Mouse (Mus musculus): ENCODE data around the gene Gm6408.
"Not testable (repeated sequence)": the region's sequence is repeated elsewhere in the genome, so short reads cannot be mapped to it uniquely, and the experiment has no call there.

Gene Gm6408

DNA sequence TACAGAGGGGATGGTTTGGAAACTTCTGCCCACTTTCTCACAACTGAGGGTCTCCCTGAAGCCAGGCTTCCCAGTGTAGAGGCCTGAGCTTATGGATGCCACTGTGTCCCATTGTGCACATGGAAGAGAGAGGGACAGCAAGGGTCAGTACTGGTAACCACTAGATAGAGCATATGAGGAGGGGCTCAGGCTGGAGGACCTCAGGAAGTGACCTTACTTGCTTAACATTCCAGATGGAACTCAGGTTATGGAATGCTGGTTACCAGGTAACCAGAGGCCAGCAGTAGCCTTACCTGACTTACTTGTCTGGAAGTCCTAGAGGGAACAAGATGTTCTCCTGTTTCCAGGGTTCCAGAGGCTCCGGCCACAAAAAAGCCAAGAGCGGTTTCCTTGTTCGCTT, at the start of gene Gm6408:
Gene Gm6408 (plus strand): TSS at position 301 of the 400 bp plus-strand sequence.
- not testable (repeated sequence) for DNase-seq (ENCODE audit: low spot score in 2 of 2)

GRCm38 (mm10) chr5:146432476-146432875, 49.3 kb upstream of the Gm6408 start:
- DNase-seq (ENCODE audit: low spot score in 2 of 2), result no peak

GRCm38 (mm10) chr5:146435316-146435715, 46.4 kb upstream of the Gm6408 start:
- DNase-seq (ENCODE audit: low spot score in 2 of 2), result no peak

GRCm38 (mm10) chr5:146436796-146437195, 45.0 kb upstream of the Gm6408 start:
- no peak for DNase-seq (ENCODE audit: low spot score in 2 of 2)

DNA sequence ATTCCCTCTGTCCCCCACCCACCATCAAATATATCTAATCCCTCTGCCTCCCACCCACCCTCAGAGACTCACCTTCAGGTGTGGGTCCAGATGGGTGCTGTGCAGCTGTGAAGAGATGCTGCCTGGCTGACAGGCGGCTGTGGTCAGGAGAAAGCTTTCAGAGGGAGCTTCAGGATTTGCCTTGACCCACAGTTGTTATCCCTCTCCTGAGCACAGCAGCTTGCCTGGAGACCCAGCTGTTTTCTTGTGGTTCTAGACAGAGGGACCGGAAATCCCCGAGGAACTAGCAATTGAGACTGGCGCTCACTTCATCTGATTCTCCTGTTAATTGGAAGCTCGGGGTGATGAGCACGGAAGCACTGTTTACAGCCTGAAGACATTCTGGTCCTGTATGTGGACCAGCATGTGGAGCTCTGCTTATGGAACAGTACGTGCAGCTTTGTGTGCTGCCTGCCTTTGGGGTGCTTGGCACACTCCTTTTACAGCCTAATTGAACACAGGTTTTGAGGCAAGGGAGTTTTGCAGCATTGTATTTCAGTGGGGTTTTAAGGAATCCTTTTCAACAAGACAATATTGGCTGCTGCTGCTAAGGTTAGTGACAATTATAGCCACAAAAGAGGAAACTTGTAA, 42.5 kb upstream of the Gm6408 start:
- no peak for DNase-seq (ENCODE audit: low spot score in 2 of 2)

DNA sequence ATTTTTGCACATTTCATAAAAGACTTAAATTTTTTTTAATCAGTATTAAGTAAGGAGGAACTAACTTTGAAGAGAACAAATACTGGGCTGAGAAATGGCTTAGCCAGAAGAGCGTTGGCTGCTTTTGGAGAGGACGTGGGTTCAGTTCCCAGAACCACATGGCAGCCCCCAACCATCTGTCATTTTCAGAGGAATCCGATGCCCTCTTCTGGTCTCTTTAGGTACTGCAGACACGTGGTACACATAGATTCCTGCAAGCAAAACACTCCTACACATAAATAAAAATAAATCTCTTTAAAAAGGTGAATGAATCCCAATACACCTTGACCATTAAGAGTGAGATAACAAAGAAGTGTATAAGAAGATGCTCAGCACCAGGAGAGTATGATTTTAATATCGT, 41.5 kb upstream of the Gm6408 start:
- no peak for DNase-seq (ENCODE audit: low spot score in 2 of 2)

- DNase-seq (ENCODE audit: low spot score in 2 of 2), result no peak
These were observed 39.0 kb upstream of the Gm6408 start for GRCm38 (mm10) chr5:146442767-146443166.

GRCm38 (mm10) chr5:146446633-146447032, 35.1 kb upstream of the Gm6408 start:
- no peak for DNase-seq (ENCODE audit: low spot score in 2 of 2)

- no peak for DNase-seq (ENCODE audit: low spot score in 2 of 2)
These were observed 30.0 kb upstream of the Gm6408 start for GRCm38 (mm10) chr5:146451592-146452254.

- DNase-seq (ENCODE audit: low spot score in 2 of 2), result peak; percentile 26 to 35
These were observed 28.2 kb upstream of the Gm6408 start for GRCm38 (mm10) chr5:146453556-146453955.

DNA sequence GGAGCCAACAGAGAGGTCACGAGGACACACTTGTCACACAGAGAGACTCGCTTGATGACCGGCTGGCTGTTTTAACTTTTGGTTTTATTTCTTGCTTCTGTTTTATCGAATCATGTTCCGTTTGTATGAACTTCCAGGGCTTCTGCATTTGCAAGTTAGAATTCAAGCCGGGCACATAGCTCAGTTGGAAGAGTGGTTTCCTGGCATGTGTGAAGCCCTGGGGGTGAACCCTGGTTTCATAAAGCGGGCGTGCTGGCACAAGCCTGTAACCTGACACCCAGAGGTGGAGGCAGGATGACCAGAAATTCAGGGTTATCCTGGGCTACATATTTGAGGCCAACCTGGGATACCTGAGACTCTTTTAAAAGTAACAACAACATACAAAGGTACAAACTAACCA, 20.2 kb upstream of the Gm6408 start:
- no peak for DNase-seq (ENCODE audit: low spot score in 2 of 2)

DNA sequence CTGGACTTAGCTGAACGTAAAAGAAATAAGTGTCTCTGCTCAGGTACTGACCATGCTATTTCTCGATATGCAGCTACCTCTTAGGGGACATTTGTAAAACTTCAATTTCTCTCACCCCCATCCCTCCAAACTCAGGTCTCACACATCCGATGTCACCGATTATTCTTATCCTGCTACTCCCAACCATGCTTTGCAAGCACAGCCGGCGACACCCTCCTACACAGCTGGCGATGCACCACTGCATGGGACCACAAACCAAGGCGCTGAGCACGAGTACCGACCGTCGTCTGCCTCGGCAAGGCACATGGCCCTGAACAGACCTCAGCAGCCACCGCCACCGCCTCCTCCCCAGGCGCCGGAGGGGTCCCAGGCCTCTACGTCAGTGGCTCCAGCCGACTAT, 15.1 kb upstream of the Gm6408 start:
- DNase-seq (ENCODE audit: low spot score in 2 of 2), result peak in 1 of 2 experiments; percentile 13

DNA sequence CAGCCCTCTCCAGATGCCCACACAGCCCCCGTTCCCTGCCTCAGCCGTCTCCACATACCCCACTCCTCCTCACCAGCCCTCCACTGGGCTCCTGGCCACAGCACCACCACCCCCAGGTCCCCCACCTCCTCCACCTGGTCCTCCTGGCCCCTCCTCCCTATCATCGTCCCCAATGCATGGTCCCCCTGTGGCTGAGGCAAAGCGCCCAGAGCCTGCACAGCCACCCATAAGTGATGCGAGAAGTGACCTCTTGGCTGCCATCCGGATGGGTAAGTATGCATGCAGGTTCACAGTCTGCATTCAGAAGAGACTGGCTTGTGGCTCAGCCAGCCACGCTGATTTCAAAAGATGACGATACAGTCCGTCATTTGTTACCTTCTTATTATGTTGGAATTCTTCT, 13.5 kb upstream of the Gm6408 start:
- no peak for DNase-seq (ENCODE audit: low spot score in 2 of 2)

GRCm38 (mm10) chr5:146470821-146471220, 10.9 kb upstream of the Gm6408 start:
- no peak for DNase-seq (ENCODE audit: low spot score in 2 of 2)

- DNase-seq (ENCODE audit: low spot score in 2 of 2), result no peak
These were observed 10.5 kb upstream of the Gm6408 start for GRCm38 (mm10) chr5:146471311-146471710.

GRCm38 (mm10) chr5:146471821-146472220, 9.9 kb upstream of the Gm6408 start:
- no peak for DNase-seq (ENCODE audit: low spot score in 2 of 2)

DNA sequence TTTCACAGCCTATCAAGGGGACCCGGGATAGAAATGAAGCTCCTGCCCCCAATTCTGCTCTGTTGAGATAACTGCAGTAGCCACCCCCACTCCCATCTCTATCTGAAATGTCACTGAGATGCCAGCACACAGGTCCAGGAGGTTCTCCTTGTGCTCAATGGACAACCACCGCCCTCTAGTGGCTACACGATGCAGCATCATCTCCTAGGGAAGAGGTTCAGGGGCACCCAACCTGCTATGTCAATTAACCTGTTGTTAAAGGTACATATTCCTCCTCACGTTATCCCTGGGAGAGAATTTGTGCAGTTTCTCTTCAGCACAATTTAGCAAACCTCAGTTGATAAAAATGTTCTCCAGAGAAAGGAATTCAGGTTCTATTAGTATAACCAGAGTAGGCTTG, 2.2 kb upstream of the Gm6408 start:
- DNase-seq (ENCODE audit: low spot score in 2 of 2), result peak; percentile 56 to 62

DNA sequence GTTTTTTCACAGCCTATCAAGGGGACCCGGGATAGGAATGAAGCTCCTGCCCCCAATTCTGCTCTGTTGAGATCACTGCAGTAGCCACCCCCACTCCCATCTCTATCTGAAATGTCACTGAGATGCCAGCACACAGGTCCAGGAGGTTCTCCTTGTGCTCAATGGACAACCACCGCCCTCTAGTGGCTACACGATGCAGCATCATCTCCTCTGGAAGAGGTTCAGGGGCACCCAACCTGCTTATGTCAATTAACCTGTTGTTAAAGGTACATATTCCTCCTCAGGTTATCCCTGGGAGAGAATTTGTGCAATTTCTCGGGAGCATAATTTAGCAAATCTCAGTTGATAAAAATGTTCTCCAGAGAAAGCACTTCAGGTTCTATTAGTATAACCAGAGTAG, 7.2 kb downstream of the Gm6408 start:
- peak; percentile 35 to 55 for DNase-seq (ENCODE audit: low spot score in 2 of 2)

GRCm38 (mm10) chr5:146491063-146491462, 9.3 kb downstream of the Gm6408 start, which contains the start of gene Gm6370:
Gene Gm6370, plus strand, starts transcription at chr5:146491363.
- DNase-seq (ENCODE audit: low spot score in 2 of 2), result not testable (repeated sequence)

DNA sequence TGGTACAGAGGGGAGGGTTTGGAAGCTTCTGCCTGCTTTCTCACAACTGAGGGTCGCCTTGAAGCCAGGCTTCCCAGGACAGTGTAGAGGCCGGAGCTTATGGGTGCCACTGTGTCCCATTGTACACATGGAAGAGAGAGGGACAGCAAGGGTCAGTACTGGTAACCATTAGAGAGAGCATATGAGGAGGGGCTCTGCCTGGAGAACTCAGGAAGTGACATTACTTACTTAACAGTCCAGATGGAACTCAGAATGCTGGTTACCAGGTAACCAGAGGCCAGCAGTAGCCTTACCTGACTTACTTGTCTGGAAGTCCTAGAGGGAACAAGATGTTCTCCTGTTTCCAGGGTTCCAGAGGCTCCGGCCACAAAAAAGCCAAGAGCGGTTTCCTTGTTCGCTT, 20.3 kb downstream of the Gm6408 start, which contains the start of gene 4930449I24Rik:
Gene 4930449I24Rik (plus strand): TSS at position 301 of the 400 bp plus-strand sequence.
- not testable (repeated sequence) for DNase-seq (ENCODE audit: low spot score in 2 of 2)

DNA sequence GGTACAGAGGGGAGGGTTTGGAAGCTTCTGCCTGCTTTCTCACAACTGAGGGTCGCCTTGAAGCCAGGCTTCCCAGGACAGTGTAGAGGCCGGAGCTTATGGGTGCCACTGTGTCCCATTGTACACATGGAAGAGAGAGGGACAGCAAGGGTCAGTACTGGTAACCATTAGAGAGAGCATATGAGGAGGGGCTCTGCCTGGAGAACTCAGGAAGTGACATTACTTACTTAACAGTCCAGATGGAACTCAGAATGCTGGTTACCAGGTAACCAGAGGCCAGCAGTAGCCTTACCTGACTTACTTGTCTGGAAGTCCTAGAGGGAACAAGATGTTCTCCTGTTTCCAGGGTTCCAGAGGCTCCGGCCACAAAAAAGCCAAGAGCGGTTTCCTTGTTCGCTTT, 32.1 kb downstream of the Gm6408 start, which contains the start of gene Gm3402:
Gene Gm3402 (plus strand): TSS at position 301 of the 400 bp plus-strand sequence.
- DNase-seq (ENCODE audit: low spot score in 2 of 2), result not testable (repeated sequence)

GRCm38 (mm10) chr5:146525501-146525900, 43.7 kb downstream of the Gm6408 start, which contains the start of gene Gm3404:
Gene Gm3404, plus strand, starts transcription at chr5:146525801.
- DNase-seq (ENCODE audit: low spot score in 2 of 2), result not testable (repeated sequence)

Data from right cerebral cortex, adult 2 months (tissue).